Mouse (Mus musculus) cortical plate, adult 2 months (tissue): ENCODE data around the gene Acot7.

Experiments
- CTCF ChIP-seq: fragments of 200-500 bp; IDR thresholded peaks from 2 replicates; pipeline ENCODE4 v1.5.1; 2011; ENCODE audit warnings: mild to moderate bottlenecking, control low read depth, low read length; ENCODE audit not compliant: insufficient read depth; ENCODE audit errors: extremely low read depth
- POLR2A ChIP-seq: fragments of 200-500 bp; IDR thresholded peaks from 2 replicates; pipeline ENCODE4 v1.6.1; 2011; ENCODE audit warnings: mild to moderate bottlenecking, low read length, control low read depth; ENCODE audit not compliant: insufficient read depth; ENCODE audit errors: extremely low read depth

GRCm38 (mm10) chr4:152146033-152146827 lies 31.7 kb upstream of the Acot7 start:
- no peak for TF ChIP-seq CTCF
- no peak for TF ChIP-seq POLR2A
